Comparison of ENCODE assay signal across 8 mouse cellular contexts in genomic region chr15:84073911-84074704, GRCm38 (mm10). TPM values are rescaled to one million over a fixed set of nuclear protein-coding genes. Genes with fewer than 3 reads are reported as not detected.
DNase-seq lines count a peak whose midpoint lies in the region; ATAC-seq and TF ChIP-seq lines count a peak whose summit lies in the region.

No protein-coding gene starts in this region.

- 7% methylated on average over 15 of the region's 15 CpGs for WGBS in midbrain, embryonic 14.5 days

- no peak for ATAC-seq in midbrain, embryonic 14.5 days (ENCODE audit: low FRiP score, low TSS enrichment)

- peaks cover 11% of the 10 kb centered on the region for H3K4me1 ChIP-seq in midbrain, embryonic 14.5 days (ENCODE audit: control insufficient read depth, insufficient read depth, low read length)
- peaks cover 11% of the 10 kb centered on the region for H3K4me1 ChIP-seq in testis, adult 2 months (ENCODE audit: control insufficient read depth, insufficient read depth, low read length)

- no peaks in the 10 kb centered on the region; the same call in 1 of the 2 replicates for H3K27me3 ChIP-seq in midbrain, embryonic 14.5 days (ENCODE audit: control insufficient read depth, insufficient read depth, low read length)
- no peaks in the 10 kb centered on the region for H3K27me3 ChIP-seq in testis, adult 2 months (ENCODE audit: control insufficient read depth, insufficient read depth, low read length)

- H3K9me3 ChIP-seq in midbrain, embryonic 14.5 days (ENCODE audit: control insufficient read depth, low read length) = no peaks in the 10 kb centered on the region

- intact Hi-C loops in heart, postnatal 25 days (cut with DNase I) = loop anchor here (1.0 to 5.0 kb wide), 3 partner anchors 93 to 557 kb away; partner anchors contain the start of gene Pnpla3
- intact Hi-C loops in heart, postnatal 14 days (cut with DNase I) = loop anchor here (1.0 to 5.0 kb wide), 2 partner anchors 93 to 557 kb away; partner anchors contain the start of gene Pnpla3
- intact Hi-C loops in left cerebral cortex, postnatal 10 days (cut with DNase I) = loop anchor here (5.0 kb wide), 2 partner anchors 312 to 558 kb away; no protein-coding TSS in a partner anchor

- H3K27ac ChIP-seq in midbrain, embryonic 14.5 days (replicated peaks; ENCODE audit: low read depth, low read length) = no peak overlapping the region
- no peak overlapping the region for H3K27ac ChIP-seq in testis, adult 2 months (ENCODE audit: control insufficient read depth, insufficient read depth, low read depth, low read length)

- peak; percentile 31 for DNase-seq in heart, adult 8-10 months (ENCODE audit: low spot score)
- DNase-seq in heart, postnatal 25 days (ENCODE audit: low spot score) = no peak
- peak; percentile 61 to 67 for DNase-seq in adrenal gland, adult 18-20 months (ENCODE audit: low spot score in 2 of 2)
- DNase-seq in embryo, embryonic 11 days = peak; percentile 76
- peak; percentile 64 to 78 for DNase-seq in heart, postnatal 14 days
- peak; percentile 56 to 73 for DNase-seq in left cerebral cortex, postnatal 10 days (ENCODE audit: extremely low spot score in 1 of 2, low spot score in 2 of 2)
- DNase-seq in midbrain, embryonic 14.5 days = peak; percentile 88

- no peak for TF ChIP-seq POLR2A in testis, adult 2 months (IDR thresholded peaks at IDR 0.05; ENCODE audit: control insufficient read depth, low read depth, low read length)

- H3K36me3 ChIP-seq in midbrain, embryonic 14.5 days (ENCODE audit: control insufficient read depth, insufficient read depth, low read length) = no peaks in the 10 kb centered on the region
- no peaks in the 10 kb centered on the region for H3K36me3 ChIP-seq in testis, adult 2 months (ENCODE audit: control insufficient read depth, insufficient read depth, low read length)

- peak; percentile 99 for TF ChIP-seq CTCF in testis, adult 2 months (IDR thresholded peaks at IDR 0.05; ENCODE audit: control insufficient read depth, insufficient read depth, insufficient replicate concordance, low read depth, low read length)

- no peak overlapping the region for H3K4me3 ChIP-seq in midbrain, embryonic 14.5 days (replicated peaks; ENCODE audit: low read depth, low read length)
- no peak overlapping the region for H3K4me3 ChIP-seq in testis, adult 2 months (ENCODE audit: control insufficient read depth, low read depth, low read length)

- H3K9ac ChIP-seq in midbrain, embryonic 14.5 days (replicated peaks; ENCODE audit: low read length) = no peak overlapping the region

- no peak overlapping the region for H3K4me2 ChIP-seq in midbrain, embryonic 14.5 days (ENCODE audit: low read length)

RNA-seq across cellular contexts. Expression of gene Efcab6, which starts 8.9 kb away (rescaled TPM):
- not detected for total RNA-seq in heart, adult 8-10 months (2022)
- not detected for total RNA-seq in heart, postnatal 25 days (2021)
- total RNA-seq in adrenal gland, adult 18-20 months (2021) = not detected
- not detected for total RNA-seq in heart, postnatal 14 days (2021)
- total RNA-seq in left cerebral cortex, postnatal 10 days (2021) = 10 to 100 TPM; 15.4 to 17.8 TPM
- polyA plus RNA-seq in midbrain, embryonic 14.5 days (2014; fragmentation: Nextera tagmentation; extraction: Ambion mirVana) = 0.15 and 0.22 TPM in 2 replicates
- polyA plus RNA-seq in testis, adult 2 months (2012; rRNA removed) = 215 and 237 TPM in 2 replicates

RNA-seq across cellular contexts. Expression of gene Sult4a1, which starts 31.4 kb away (rescaled TPM):
- under 1 TPM in 3 of 4 experiments, not detected in 1; 0.09 to 0.20 (median 0.11) TPM for total RNA-seq in heart, adult 8-10 months (2022)
- not detected for total RNA-seq in heart, postnatal 25 days (2021)
- 1 to 10 TPM; 4.4 to 4.9 TPM for total RNA-seq in adrenal gland, adult 18-20 months (2021)
- under 1 TPM; 0.14 to 0.17 TPM for total RNA-seq in heart, postnatal 14 days (2021)
- total RNA-seq in left cerebral cortex, postnatal 10 days (2021) = 100 to 1,000 TPM; 330 to 338 TPM
- 42.5 and 55.0 TPM in 2 replicates for polyA plus RNA-seq in midbrain, embryonic 14.5 days (2014; fragmentation: Nextera tagmentation; extraction: Ambion mirVana)
- 5.6 and 6.4 TPM in 2 replicates for polyA plus RNA-seq in testis, adult 2 months (2012; rRNA removed)

RNA-seq across cellular contexts. Expression of gene Pnpla5, which starts 48.9 kb away (rescaled TPM):
- not detected for total RNA-seq in heart, adult 8-10 months (2022)
- total RNA-seq in heart, postnatal 25 days (2021) = not detected
- under 1 TPM; 0.17 to 0.48 TPM for total RNA-seq in adrenal gland, adult 18-20 months (2021)
- total RNA-seq in heart, postnatal 14 days (2021) = not detected
- not detected for total RNA-seq in left cerebral cortex, postnatal 10 days (2021)
- polyA plus RNA-seq in midbrain, embryonic 14.5 days (2014; fragmentation: Nextera tagmentation; extraction: Ambion mirVana) = not detected in 2 replicates
- polyA plus RNA-seq in testis, adult 2 months (2012; rRNA removed) = not detected in 2 replicates

Comparison
In these comparisons a context has a peak if more than half of its experiments do, and no peak if none do; other contexts are left out.
1. RNA of gene Efcab6, which starts 8.9 kb away (total RNA-seq): 15.4 to 17.8 TPM in left cerebral cortex, postnatal 10 days; not detected in adrenal gland, adult 18-20 months, not detected in heart, postnatal 14 days, not detected in heart, adult 8-10 months and not detected in heart, postnatal 25 days; every median in the first group is over 10 times any median in the second.
2. RNA of gene Sult4a1, which starts 31.4 kb away (total RNA-seq): 330 to 338 TPM in left cerebral cortex, postnatal 10 days; 4.4 to 4.9 TPM in adrenal gland, adult 18-20 months, 0.14 to 0.17 TPM in heart, postnatal 14 days, 0.09 to 0.20 TPM in heart, adult 8-10 months and not detected in heart, postnatal 25 days; every median in the first group is over 10 times any median in the second.